Mouse (Mus musculus): ENCODE data around the gene Socs2.
"Not testable (repeated sequence)": the region's sequence is repeated elsewhere in the genome, so short reads cannot be mapped to it uniquely, and the experiment has no call there.

Gene Socs2

GRCm38 (mm10) chr10:95392073-95392472, 24.9 kb downstream of the Socs2 start:
- no peak for DNase-seq (ENCODE audit: low spot score)

- DNase-seq (ENCODE audit: low spot score) = no peak
Observed at GRCm38 (mm10) chr10:95390871-95391270, 26.1 kb downstream of the Socs2 start.

- not testable (repeated sequence) for DNase-seq (ENCODE audit: low spot score)
Observed at GRCm38 (mm10) chr10:95389805-95390204, 27.2 kb downstream of the Socs2 start.

- DNase-seq (ENCODE audit: low spot score) = no peak
Observed at GRCm38 (mm10) chr10:95388821-95389477, 28.0 kb downstream of the Socs2 start.

DNA sequence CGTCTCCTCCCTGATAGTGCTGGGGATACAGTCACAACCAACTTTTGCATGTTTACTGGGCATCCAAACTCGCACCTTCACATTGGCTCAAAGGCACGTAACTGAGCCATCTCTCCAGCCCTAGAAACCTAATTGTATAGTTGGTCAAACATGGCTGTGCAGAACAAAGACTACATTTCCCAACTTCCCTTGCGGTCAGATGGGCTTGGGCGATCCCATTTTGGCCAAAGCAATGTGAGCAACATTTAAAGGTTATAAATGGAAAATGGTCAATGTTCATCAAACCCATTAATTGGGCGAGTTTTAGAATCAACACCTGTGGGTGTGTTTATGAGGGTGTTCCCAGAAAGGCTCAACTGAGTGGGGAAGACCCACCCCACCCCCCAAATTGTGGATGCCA, 30.5 kb downstream of the Socs2 start:
- DNase-seq (ENCODE audit: low spot score) = no peak

- DNase-seq (ENCODE audit: low spot score) = no peak
Observed at GRCm38 (mm10) chr10:95385801-95386203, 31.2 kb downstream of the Socs2 start.

DNA sequence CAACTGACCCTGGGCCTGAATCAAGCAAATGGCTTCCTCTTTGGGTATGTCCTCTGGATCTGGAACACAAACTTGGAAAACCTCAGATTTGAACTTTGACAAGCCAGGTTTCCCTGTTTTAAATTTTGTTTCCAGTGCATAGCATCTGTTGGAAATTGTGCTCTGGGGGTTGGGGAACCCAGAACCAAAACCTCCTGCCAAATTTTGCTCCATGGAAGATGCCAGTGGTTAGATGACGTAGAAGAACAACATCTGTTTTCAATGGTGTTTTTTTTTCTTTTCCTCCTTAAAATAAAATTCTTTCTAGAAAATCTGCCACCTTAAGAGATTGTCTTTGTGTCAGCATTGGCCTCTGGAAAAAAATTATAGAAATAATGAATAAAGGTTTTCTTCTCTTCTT, 31.9 kb downstream of the Socs2 start:
- no peak for DNase-seq (ENCODE audit: low spot score)

- DNase-seq (ENCODE audit: low spot score) = no peak
Observed at GRCm38 (mm10) chr10:95384446-95384845, 32.5 kb downstream of the Socs2 start.

DNA sequence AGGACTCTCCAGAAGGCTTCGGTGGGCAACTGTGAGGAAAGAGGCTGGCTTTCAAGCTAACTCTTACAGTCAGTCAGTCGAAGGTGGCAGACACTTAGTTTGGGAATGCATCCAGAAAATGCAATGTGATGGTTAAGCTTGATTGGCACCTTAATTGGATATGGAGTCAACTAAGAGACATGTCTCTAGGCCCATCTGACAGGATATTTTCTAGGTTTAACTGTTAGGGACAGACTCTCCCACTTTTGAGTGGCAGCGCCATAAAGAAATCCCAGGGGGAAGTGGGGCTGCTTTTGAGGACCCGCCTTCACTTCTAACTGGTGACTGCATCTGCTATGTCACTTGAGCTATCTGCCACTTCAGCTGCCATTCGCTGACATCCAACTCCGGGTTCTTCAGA, 43.6 kb downstream of the Socs2 start:
- DNase-seq (ENCODE audit: low spot score) = no peak

DNA sequence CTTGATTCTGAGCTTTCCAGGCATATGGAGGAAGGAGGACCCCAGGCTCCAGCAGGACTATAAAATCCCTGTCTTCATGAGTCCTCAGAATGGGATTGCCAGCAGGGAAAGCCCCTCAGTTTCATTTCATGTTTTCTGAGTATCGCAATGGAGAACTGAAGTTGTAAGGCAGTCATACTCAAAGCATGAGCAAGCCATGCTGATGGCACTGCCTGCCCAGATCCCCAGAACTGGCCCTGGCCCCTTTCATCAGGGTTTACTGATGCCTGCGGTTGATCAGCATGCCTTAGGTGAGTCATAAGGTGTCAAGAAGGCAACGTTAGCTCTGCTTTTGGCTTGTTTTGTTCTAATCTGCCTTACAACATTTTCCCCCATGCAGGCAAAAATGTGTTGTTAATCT, 45.0 kb downstream of the Socs2 start:
- DNase-seq (ENCODE audit: low spot score) = no peak

DNA sequence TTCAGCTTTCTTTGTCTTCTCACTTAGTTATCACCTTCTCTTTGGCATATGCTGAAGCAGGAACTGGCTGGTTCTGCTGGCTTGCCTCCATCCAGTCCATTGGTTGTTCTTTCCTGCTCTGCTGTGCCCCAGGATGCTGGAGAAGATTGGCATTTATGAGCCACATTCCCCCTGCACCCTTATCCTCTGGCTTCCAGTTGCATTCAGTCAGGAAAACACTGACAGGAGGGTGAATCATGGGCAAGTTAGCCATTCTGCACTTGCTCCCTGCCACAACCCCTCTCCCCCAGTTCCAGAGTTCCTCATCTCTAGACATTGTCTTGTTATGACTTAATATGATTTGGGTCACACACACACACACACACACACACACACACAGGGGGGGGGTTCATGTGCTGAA, 47.8 kb downstream of the Socs2 start:
- DNase-seq (ENCODE audit: low spot score) = no peak

DNA sequence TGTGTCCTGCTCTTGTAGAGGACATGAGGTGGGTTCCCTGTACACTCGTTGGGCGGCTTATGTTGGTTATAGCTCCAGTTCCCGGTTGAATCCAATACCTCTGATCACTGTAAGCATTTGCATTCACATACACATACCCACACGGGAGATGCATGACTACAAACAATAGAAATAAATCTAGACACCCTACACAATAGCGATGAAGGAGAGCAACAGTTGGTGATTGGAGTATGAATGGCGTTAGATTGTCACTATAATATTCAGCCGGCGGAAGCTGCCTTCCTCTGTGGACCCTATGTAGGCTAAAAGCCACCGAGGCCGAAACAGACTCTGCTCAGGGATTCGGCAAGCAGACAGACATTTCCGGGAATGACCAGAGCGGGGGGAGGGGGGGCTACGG, 48.8 kb downstream of the Socs2 start:
- DNase-seq (ENCODE audit: low spot score) = no peak

- DNase-seq (ENCODE audit: low spot score) = no peak
Observed at GRCm38 (mm10) chr10:95367661-95368089, 49.3 kb downstream of the Socs2 start.

GRCm38 (mm10) chr10:95367241-95367640, 49.7 kb downstream of the Socs2 start:
- DNase-seq (ENCODE audit: low spot score) = no peak

- no peak for DNase-seq (ENCODE audit: low spot score)
Observed at GRCm38 (mm10) chr10:95362326-95362725, 54.7 kb downstream of the Socs2 start.

DNA sequence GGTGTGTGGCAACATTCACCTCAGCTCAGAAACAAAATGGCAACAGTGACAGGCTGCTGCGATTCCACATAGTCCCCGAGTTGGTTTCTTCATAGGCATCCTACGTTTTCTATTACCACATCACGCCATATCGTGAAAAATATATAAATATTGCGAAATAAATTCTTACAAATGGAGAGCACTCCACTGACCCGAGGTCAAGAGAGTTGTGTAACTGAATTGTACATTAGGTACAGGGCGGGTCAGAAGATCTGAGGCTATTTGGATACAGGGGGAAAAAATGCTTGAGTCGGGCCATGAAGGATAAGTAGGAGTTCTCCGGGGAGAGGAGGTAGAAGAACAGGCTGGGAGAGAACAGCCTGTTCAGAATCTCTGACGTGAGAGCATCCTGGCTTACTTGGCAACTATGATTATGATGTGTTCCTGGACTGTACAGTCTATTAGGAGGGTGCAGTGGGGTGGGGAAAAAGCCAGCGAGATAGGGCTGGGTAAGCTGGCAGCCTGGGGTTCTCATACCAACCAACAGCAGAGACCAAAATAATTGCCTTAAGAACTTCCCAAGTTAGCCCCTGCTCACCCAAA, 55.6 kb downstream of the Socs2 start:
- no peak for DNase-seq (ENCODE audit: low spot score)

GRCm38 (mm10) chr10:95360048-95360447, 56.9 kb downstream of the Socs2 start:
- no peak for DNase-seq (ENCODE audit: low spot score)

GRCm38 (mm10) chr10:95357721-95358120, 59.3 kb downstream of the Socs2 start:
- no peak for DNase-seq (ENCODE audit: low spot score)

DNA sequence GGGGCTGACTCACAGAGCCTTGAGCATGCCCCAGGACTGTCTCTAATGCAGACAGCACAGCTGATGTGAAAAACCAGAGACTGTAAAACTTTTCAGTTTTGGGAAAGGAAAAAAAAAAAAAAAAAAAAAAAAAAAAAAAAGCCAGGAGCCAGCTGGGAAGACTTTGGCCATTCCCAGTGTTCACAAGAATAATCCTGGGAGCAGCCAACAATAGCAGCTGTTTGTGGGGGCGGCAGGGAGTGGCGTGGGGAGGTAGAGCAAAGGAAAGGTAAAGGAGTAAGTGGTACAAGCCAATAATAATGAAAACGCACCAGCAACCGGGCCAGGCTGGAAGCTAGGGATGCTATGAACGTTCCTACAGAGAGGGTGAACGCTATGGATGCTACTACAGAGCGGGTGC, 60.3 kb downstream of the Socs2 start:
- DNase-seq (ENCODE audit: low spot score) = no peak

- no peak for DNase-seq (ENCODE audit: low spot score)
Observed at GRCm38 (mm10) chr10:95355678-95356268, 61.2 kb downstream of the Socs2 start.

GRCm38 (mm10) chr10:95354673-95355072, 62.3 kb downstream of the Socs2 start:
- no peak for DNase-seq (ENCODE audit: low spot score)

- DNase-seq (ENCODE audit: low spot score) = no peak
Observed at GRCm38 (mm10) chr10:95354047-95354446, 62.9 kb downstream of the Socs2 start.

DNA sequence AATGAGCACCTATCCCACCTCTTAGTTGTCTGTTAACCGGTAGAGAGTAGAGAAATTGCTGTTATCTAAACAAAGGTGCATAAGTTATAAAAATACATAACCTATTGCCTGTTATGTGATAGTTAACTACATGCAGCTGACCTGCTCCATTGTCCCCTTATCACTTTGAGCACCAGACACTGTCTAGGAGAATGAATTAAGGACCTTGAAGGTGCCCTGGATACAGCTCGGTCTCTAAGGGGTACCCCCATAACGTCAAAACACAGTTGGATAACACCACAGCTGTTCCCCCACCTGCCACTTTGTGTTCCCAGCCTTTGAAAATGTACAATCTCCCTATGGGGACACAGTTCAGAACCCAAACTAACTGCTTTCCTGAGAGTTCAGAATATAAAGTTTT, 68.5 kb downstream of the Socs2 start:
- no peak for DNase-seq (ENCODE audit: low spot score)

GRCm38 (mm10) chr10:95347776-95348175, 69.2 kb downstream of the Socs2 start:
- DNase-seq (ENCODE audit: low spot score) = no peak
